Mouse (Mus musculus) liver, embryonic 14.5 days (tissue): ENCODE measurements at regions not wholly inside any gene's neighbourhood (a gene's known extent, or its start where the extent isn't known, plus 50 kb on each side); places are given as distances from the start of the nearest gene placed in this dataset.

Source experiments
- CTCF ChIP-seq: IDR thresholded peaks from 2 replicates; pipeline ENCODE4 v1.5.1; 2016; ENCODE audit warnings: antibody characterized with exemption, low read depth, control low read depth
- EP300 ChIP-seq: IDR thresholded peaks from 2 replicates; pipeline ENCODE4 v1.6.1; 2016; ENCODE audit warnings: antibody characterized with exemption, low read depth

- no peak for TF ChIP-seq EP300
- no peak for TF ChIP-seq CTCF
Measured at GRCm38 (mm10) chr12:36949096-36949738, 159.1 kb upstream of the Meox2 start.
